Mouse (Mus musculus) cerebellum, adult 11-12 months (tissue): Measurements from ENCODE around the gene Grm5.

Experiments
- DNase-seq: peaks from one replicate; pipeline ENCODE4 v3.0.0; 2022

Gene Grm5

DNA sequence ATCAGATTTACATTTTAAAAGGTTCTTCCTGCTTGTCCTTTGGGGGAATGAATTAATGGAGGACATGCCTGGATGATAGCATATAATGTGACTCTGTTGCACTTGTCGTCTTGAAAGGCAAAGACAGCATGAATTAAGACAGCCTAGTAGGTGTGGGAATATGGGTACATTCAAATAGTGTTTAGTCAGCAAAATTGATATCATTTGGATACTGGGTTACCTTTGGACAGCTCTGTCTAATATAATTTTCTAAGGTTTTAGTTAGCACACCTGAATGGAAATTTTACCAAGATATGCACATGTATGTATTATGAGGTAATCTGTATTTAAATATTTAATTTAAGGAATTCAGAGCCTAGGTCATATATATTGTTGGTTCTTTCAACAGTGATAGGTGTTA lies 353.4 kb downstream of the Grm5 start:
- no peak for DNase-seq

DNA sequence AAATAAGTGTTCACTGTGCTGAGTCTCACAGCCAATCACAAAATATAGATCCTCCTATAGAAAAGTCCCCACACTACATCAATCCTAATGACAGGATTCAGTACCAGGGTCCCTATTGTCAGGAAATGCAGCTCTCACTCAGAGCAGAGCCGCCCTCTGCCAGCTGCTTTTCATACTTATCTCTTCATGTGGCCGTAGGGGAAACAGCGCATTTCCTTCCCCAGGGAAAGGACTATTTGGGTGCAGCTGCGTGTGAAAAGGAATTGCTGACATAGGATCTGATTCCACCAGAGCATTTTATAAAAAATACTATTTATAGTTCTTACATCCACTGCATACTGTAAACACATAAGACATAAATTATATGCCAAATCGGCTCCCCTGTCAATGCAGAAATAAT lies 354.3 kb downstream of the Grm5 start:
- no peak for DNase-seq

DNA sequence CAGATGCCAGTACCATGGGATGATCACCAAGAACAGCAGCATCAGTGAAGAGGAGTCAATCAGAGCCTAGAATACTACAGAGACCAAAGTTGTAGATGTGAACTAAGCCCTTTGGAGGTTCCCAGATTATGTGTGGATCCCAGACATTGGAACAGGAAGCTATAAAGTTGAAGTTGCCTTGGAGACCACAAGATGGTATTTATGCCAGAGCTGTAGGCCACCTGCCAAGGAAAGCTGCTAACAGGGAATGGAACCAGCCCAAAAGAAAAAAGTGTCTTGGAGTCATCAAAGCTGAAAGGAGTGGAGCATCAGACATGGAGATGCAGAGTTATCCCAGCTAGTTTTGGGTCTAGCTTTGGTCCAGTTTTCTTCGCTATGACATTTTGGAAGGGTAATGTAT lies 366.2 kb downstream of the Grm5 start:
- DNase-seq = no peak

DNA sequence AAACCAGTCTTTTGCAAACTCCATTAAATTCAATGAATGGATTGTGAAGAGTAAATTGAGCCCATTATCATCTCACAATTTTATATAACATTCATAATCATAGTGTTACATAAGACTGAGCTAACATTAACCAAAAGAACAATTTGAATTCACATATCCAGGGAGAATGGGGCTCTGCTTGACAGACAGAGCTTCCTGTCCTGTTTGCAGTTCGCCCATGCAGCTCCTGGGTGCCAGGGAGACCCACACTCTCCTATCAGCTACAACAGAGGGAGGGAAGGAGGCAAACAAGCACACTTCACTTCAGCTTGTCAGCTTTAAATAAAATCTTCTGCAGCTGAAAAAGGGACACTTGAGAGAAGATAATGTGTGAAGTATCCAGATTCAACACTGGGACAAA lies 389.2 kb downstream of the Grm5 start:
- no peak for DNase-seq

DNA sequence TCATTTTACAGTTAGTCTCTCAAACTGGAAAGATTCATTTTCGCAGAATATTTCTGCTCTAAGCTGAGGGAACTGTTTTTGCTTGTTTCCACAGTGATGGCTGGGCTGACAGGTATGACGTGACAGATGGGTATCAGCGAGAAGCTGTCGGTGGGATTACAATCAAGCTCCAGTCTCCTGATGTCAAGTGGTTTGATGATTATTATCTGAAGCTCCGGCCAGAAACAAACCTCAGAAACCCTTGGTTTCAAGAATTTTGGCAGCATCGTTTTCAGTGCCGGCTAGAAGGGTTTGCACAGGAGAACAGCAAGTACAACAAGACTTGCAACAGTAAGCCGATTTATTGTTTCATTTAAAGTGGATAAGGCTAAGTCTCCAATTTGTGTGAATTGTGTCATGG lies 391.1 kb downstream of the Grm5 start:
- DNase-seq = no peak

DNA sequence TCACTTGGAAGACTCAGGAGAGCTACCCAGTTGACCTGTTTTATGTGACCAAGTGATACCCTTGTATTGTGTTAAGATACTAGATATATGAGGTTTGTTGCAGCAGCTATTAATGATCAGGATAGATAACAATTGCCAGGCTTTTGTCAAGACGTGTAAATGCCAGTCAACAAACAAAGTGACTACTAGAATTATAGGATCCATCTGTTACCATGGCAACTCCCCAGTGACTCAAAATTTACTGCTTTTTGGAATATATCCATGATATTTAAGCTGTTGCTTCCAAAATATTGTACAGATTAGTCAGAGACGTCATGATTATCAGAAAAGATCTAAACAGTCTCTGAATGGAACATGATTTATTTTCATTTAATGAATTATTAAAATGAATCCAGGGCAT lies 399.5 kb downstream of the Grm5 start:
- DNase-seq = no peak

DNA sequence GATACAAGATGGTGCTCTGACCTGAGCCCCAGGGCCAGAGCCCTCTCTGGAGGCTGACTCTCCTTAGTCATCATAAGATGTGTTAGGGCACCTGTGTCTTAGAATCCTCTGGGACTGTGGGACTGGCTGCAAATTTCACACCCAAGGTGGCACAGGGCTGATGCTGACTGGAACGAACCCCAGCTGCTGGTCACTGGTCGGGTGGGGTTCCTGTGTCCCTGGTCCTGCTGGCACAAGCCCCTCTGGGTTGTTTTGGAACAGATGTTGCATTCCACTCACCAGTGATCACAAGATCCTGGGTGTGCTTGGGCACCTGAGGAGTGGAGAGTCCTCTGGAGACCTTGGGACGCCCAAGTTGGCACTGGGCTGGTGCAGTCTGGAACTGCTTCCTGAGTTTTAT lies 430.5 kb downstream of the Grm5 start:
- DNase-seq = no peak

DNA sequence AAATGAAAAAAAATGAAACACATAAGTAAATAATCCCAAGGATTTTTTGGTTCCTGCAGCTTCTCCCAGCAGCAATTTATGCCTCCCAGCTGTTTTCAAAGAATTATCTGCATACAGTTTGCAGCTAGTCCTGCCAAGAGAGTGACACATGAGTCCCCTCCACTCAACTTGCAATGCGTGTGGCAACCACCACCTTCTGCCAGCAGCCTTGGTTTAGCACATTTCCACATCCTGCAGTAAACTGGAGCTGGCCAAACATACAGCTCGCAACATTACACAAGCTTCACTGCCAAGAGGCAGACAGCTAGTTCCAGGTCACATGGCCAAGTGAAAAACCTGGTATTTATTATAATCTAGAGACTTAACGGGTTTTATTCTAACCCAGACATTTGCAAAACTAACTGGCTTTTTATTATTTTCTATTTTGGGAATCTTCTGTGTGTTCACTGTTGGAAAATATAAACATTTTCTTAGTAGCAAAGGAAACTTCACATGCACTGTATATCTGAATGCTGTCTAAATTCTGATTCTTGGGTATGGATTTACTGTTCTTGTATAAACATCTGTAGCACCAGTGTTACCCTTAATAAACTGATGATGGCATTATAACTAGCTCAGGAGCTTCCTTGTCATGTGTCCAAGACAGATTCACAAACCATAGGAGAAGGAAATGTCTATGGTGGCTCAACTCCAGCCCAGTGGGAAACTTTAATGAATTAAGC lies 443.6 kb downstream of the Grm5 start:
- DNase-seq = no peak

DNA sequence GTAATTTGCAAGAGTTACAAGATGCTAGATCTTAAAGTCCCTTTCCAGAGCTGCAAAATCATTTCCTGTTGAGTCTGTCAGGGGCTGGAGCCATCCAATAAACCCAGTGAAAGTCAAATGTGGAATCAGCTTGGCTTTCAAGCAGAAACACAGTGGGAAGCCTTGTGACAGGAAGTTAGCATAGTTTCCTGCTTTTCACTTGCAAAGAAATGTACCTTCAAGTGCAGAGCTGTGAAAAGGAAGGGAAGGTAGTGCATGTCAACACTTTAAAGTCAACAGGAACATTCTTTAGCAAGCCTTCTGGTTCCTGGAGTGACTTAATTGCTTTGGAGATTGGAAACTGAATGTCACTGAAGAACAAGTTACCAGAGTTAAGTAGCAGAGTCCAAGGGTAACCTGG lies 463.4 kb downstream of the Grm5 start:
- DNase-seq = no peak

DNA sequence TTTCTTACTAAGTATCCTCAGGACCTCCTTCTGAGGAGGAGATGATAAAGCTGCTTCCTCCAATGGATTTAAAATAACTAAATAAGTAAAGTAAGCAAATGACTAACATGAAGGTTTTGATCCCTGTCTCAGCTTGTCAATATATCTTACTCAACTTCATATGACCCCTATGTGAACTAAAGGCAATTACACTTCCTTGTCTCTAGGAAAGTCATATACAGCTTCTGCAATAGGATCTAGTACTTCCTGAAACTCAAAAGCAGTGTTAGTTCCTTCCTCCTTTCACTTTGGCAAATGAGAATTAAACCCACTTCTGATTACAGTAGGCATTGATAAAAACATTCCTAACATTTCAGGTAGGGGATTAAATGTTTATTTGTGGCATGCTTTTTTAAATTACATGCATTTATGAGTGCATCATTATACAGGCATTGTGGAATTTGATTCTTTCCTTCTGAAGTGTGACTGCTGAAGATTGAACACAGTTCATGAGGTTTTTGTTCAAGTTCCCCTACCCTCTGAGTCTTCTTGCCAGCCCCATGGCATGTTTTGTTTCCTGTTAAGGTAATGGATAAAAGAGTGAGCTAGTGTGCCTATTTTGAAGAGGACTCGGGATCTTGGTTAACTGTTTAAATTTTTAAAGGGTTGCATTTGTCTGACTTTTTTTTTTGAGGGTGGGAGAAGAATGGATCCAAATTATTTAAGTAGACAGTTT lies 470.4 kb downstream of the Grm5 start:
- no peak for DNase-seq

DNA sequence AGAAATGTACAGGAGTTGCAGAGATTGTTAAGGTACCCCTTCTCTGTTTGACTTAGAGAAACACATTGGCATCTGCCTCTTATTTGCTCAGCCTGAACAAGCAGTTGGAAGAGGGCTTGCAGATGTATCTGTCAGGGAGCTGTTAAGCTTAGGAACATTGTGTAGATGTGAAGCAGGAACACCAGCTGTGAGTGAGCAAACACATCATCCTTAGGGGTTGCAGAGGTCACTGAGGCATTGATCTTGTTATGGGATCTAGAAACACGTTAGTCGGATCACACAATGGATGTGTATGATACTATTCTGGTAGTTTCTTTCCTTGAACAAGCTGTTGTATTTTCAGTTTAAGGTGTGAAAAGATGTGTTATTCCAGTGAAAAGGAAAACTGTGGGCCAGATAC lies 472.5 kb downstream of the Grm5 start:
- no peak for DNase-seq

DNA sequence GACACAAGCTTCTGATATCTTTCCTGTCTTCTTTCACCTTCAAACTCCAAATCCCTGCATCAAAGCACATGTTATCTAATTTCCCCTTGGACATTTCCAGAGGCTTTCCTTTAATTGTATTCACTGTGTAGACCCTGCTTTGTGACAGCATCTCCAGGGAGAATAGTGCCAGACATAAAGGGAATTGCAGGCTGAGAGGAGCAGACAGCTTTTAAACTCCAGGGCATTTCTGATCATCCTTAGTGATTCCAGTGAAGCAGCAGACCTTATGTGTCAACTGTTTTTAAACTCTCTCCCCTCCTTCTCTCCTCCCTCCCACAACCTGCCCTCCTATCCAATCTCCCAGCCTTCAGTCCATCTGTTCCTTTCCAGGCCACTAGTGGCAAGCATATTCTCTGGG lies 507.1 kb downstream of the Grm5 start:
- no peak for DNase-seq

DNA sequence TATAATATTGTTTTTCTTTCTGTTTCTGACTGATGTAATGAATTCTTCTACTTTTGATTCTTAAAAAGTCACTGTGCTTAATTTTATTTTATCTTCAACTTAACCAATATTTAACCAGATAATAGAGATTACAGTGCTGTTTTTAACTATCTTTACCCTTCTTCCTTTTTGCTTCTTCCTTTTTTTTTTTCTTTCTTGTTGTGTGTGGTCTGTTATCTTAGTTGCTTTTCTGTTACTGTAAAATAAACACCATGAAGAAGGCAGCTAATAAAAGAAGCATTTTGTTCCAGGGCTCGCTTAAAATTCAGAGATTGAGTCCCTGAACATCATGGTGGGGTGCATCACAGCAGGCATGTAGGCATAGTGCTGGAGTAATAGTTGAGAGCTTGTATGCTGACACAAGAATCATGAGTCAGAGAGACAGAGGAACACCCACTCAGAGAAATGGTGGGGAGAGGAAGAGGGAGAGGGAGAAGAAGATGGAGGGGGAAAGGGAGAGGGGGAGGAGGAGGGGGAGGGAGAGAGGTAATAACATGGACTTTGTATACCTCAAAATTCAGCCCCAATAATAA lies 512.7 kb downstream of the Grm5 start:
- no peak for DNase-seq

DNA sequence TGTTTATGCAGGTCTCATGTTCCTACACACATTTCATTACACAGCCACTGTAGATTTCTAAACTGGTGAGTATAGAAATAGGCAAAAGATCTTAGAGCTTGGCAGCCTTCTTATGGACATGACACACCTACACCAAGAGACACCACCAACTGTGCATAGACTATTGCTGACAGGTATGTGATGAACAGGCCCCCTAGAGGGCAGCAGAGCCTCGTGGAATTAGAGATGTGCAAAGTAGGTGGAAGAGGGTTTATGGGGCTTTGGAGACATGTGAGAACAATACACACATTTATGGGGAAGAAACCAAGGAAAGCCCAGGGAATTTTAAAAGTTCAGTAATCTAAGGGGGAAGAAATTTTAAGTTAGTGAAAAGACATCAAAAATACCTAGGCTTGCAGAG lies 513.7 kb downstream of the Grm5 start:
- DNase-seq = no peak

DNA sequence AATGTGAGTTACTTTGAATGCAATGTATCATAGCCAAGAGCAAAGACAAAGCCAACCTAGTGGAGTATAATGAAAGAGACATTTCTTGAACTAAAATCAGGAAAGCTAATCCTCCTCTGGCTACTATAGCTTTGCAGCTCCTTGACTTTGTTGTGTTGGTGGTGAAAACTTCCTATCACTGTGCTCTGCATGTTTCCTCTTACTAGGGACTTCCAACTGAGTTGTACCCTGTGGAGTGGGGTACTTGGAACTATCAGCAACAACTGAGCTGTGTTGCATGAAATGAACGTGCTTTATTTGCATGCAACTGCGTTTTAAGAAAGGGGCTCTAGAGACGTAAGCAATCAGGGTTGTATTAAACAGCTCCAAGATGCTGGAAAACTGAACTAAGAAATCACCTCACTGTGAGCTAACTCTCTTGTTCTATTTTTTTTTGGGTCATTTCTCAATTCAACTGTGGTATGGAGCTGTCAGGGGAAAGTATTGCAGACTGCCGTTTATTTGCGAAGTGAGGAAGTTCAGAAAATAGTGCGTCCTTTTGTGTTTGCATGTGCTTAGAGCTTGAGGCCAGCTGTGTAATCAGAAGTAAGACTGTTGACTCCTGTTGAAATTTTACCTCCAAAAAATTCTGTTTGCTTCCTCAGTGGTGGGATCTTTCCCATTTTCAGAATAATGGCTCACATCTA lies 532.9 kb downstream of the Grm5 start:
- no peak for DNase-seq

DNA sequence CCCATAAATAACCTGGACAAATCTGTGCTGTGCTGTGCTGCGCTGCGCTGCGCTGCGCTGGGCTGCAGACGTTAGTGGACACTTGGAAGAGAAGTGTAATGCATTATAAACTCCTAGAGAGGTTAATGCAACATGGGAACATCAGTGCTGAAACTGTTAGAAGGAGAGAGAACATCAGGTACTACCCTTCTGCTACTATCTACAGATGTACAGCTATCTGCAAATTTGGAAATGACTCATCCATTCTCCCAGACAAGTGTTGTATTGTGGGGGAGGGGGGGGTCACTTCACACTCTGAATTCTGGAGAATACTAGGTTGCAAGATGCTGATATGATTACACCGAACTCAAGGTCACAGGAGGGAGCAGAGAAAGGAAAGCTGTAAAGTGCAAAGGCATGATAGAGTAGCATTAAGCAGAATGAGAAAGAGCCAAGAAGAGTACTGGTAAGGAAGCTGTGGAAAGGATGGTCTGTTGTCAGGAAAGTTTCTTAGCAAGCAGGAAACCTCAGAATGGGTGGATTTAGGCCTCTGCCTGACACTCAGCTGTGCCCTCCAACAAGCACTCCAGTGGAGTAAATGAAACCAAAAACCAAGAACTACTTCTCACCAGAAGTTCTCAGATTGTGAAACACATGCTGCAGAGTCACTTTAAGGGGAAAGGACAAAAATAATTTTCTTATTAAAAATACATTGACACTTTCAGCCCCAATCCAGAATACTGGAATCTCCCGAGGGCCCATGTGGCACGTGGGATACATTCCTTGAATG lies 544.3 kb downstream of the Grm5 start:
- no peak for DNase-seq

DNA sequence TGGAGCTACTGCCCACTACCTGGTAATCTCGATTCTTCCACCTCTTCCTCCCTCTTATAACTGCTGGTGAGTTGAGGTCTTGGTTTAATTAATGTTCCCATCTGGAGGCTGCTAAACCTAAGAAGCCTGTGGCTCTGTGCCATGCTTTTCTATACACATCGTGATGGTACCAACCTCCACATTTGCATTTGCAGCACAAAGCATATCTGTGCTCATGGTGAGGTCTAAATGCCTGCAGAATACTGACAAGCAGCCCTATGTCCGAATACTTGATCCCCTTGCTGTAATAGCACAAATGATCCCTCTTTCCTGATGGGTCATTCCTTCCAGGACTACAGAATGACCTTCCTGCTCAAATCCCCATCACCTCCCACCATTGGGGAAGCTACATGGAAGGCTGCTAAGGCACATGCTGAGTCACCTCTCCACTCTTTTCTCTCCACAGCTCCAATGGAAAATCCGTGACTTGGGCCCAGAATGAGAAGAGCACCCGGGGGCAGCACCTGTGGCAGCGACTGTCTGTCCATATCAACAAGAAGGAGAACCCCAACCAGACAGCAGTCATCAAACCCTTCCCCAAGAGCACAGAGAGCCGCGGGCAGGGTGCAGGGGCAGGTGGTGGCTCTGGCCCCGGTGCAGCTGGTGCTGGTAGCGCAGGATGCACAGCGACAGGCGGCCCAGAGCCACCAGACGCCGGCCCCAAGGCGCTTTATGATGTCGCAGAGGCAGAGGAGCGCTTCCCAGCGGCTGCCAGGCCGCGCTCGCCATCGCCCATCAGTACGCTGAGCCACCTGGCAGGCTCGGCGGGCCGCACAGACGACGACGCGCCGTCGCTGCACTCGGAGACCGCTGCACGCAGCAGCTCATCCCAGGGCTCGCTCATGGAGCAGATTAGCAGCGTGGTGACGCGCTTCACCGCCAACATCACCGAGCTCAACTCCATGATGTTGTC lies 545.8 kb downstream of the Grm5 start:
- DNase-seq = no peak

DNA sequence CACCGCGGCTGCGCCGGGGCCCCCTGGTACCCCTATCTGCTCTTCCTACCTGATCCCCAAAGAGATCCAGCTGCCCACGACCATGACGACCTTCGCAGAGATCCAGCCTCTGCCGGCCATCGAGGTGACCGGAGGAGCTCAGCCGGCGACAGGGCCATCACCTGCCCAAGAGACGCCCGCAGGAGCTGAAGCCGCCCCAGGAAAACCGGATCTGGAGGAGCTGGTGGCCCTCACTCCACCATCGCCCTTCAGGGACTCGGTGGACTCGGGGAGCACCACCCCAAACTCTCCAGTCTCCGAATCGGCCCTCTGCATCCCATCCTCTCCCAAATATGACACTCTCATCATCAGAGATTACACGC lies 546.5 kb downstream of the Grm5 start:
- no peak for DNase-seq

DNA sequence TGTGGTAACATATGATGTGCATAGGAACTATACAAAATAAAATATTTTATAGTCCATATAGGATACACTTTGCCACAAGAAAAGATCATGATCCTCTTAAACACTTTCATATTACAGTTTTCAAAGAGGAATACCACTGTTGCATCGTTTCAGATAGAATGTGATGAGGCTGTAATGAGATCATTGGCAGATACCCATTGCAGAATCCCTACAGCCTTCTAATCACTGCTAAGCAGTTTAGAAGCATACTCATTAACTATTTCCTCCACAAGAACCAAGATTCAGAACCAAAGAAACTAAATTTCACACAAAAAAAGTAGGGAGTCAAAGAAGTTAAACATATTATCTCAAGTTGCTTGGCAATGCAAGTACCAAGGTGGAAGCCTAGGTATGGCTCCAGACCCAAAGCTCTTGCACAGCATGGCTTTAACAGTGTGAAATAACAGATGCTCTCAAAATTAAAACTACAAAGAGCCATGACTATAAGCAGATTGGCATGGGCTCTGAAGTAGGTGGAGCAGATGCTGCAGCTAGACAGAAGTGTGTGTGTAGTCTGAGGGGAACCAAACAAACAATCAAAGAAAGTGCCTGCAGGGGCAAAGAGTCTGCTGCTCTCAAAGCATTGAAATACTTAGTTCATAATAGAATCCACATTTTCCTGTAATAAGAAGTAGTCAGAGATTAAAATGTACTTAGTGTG lies 575.7 kb downstream of the Grm5 start:
- no peak for DNase-seq

DNA sequence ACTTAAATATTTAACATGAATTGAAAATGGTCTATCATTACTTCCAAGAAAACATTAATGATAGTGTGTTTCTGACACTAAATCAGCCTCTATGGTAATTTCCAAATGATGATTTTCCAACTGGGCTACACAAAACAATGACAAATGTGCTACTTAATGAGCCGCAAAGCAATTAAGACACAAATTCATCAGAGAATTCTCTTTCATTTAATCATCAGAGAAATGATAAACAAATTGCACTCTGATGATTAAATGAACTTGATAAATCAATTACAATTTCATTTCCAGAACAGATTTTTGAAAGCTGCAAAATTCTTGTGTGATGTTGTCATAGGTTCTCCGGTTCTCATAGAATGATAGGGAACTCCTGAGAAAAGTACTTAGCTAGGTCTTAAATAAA lies 577.6 kb downstream of the Grm5 start:
- no peak for DNase-seq
